Mouse (Mus musculus): ENCODE data around the gene 4930579F01Rik.

Gene 4930579F01Rik

GRCm38 (mm10) chr3:138193683-138194302, at the start of gene 4930579F01Rik:
TSS of gene 4930579F01Rik (minus strand) at chr3:138193825.
- DNase-seq (ENCODE audit: low read depth) = no peak

- DNase-seq (ENCODE audit: low read depth) = no peak
These were observed 49.3 kb upstream of the 4930579F01Rik start for GRCm38 (mm10) chr3:138242933-138243332.

GRCm38 (mm10) chr3:138242021-138242726, 48.5 kb upstream of the 4930579F01Rik start:
- no peak for DNase-seq (ENCODE audit: low read depth)

GRCm38 (mm10) chr3:138241371-138241770, 47.7 kb upstream of the 4930579F01Rik start:
- DNase-seq (ENCODE audit: low read depth) = no peak

GRCm38 (mm10) chr3:138240942-138241341, 47.3 kb upstream of the 4930579F01Rik start:
- no peak for DNase-seq (ENCODE audit: low read depth)

- no peak for DNase-seq (ENCODE audit: low read depth)
These were observed 46.8 kb upstream of the 4930579F01Rik start for GRCm38 (mm10) chr3:138240411-138240810.

GRCm38 (mm10) chr3:138239461-138239860, 45.8 kb upstream of the 4930579F01Rik start:
- no peak for DNase-seq (ENCODE audit: low read depth)

GRCm38 (mm10) chr3:138238046-138238445, 44.4 kb upstream of the 4930579F01Rik start:
- no peak for DNase-seq (ENCODE audit: low read depth)

- DNase-seq (ENCODE audit: low read depth) = no peak
These were observed 43.0 kb upstream of the 4930579F01Rik start for GRCm38 (mm10) chr3:138236546-138237163.

- no peak for DNase-seq (ENCODE audit: low read depth)
These were observed 37.9 kb upstream of the 4930579F01Rik start for GRCm38 (mm10) chr3:138231531-138231930.

- DNase-seq (ENCODE audit: low read depth) = no peak
These were observed 36.6 kb upstream of the 4930579F01Rik start for GRCm38 (mm10) chr3:138230266-138230665.

- DNase-seq (ENCODE audit: low read depth) = no peak
These were observed 35.8 kb upstream of the 4930579F01Rik start for GRCm38 (mm10) chr3:138229448-138229847.

GRCm38 (mm10) chr3:138227782-138228181, 34.2 kb upstream of the 4930579F01Rik start:
- DNase-seq (ENCODE audit: low read depth) = no peak

GRCm38 (mm10) chr3:138227082-138227481, 33.5 kb upstream of the 4930579F01Rik start:
- DNase-seq (ENCODE audit: low read depth) = no peak

- no peak for DNase-seq (ENCODE audit: low read depth)
These were observed 32.9 kb upstream of the 4930579F01Rik start for GRCm38 (mm10) chr3:138226476-138226875.

- DNase-seq (ENCODE audit: low read depth) = no peak
These were observed 32.2 kb upstream of the 4930579F01Rik start for GRCm38 (mm10) chr3:138225853-138226252.

GRCm38 (mm10) chr3:138225331-138225730, 31.7 kb upstream of the 4930579F01Rik start:
- DNase-seq (ENCODE audit: low read depth) = no peak

- no peak for DNase-seq (ENCODE audit: low read depth)
These were observed 30.8 kb upstream of the 4930579F01Rik start for GRCm38 (mm10) chr3:138224363-138224954.

GRCm38 (mm10) chr3:138222952-138223351, 29.3 kb upstream of the 4930579F01Rik start:
- peak; percentile 28 for DNase-seq (ENCODE audit: low read depth)

GRCm38 (mm10) chr3:138222511-138222910, 28.9 kb upstream of the 4930579F01Rik start:
- no peak for DNase-seq (ENCODE audit: low read depth)

- DNase-seq (ENCODE audit: low read depth) = no peak
These were observed 27.5 kb upstream of the 4930579F01Rik start for GRCm38 (mm10) chr3:138221116-138221515.

- DNase-seq (ENCODE audit: low read depth) = no peak
These were observed 24.1 kb upstream of the 4930579F01Rik start, which contains the start of gene Adh7 for GRCm38 (mm10) chr3:138217631-138218264. TSS of gene Adh7 (plus strand) at chr3:138217760.
